Mouse (Mus musculus): ENCODE data around the gene Arhgef10l. TPM values are rescaled to one million over a fixed set of nuclear protein-coding genes. Genes with fewer than 3 reads are reported as not detected.

The Arhgef10l gene
- total RNA-seq, 2 experiments from 2014 or later: 0.07 TPM; not detected in 1

DNA sequence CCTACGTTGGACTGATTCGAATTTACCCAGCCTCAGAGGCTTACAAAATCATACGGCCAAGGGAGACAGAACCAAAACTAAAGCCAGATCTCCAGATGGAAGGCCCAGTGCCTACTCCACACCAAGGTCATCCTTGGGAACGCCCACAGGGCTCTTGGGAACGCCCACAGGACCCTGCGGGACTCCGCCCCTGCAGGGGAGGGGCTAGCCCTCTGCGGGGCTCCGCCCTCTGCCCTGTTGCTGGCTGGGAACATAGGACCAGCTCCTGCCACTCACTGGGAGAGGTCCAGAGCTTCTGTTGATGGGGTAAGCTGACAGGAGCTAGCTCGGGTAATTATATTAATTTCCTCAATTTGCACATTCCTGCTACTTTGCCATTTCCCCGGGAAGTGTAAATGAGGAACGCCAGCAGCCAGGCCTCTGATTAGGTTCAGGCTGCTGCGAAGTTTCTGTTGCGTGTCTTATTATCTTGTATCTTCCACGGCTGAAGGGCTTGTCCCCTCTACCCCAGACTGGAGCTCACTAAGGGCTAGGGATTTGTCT is 158.6 kb downstream of the Arhgef10l start:
- peak; percentile 57; the same call in 1 of the 2 replicates for ATAC-seq (replicated peaks; ENCODE audit: low FRiP score, low TSS enrichment, poor library complexity, severe bottlenecking)

DNA sequence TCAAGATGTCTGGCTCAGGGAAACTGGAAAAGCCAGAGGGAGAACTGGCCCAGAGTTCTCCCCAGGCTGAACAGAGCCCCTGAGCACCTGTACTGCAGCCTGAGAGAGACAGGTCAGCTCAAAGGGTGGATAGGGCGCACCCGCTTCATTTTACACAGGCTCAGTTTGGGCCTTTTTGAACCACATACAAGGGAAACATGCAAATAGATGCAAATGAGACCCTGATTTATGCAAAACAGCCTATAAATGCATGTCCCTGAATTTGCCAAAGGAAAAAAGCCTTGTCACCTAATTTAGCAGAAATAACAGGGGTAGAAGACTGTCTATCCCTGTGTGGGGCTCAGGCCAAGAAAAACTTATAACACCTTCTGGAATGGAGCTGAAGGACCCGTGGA is 160.2 kb downstream of the Arhgef10l start:
- ATAC-seq (replicated peaks; ENCODE audit: low FRiP score, low TSS enrichment, poor library complexity, severe bottlenecking): no peak

GRCm38 (mm10) chr4:140504921-140505607 is 160.7 kb downstream of the Arhgef10l start:
- ATAC-seq (replicated peaks; ENCODE audit: low FRiP score, low TSS enrichment, poor library complexity, severe bottlenecking): no peak

GRCm38 (mm10) chr4:140504067-140504913 is 161.5 kb downstream of the Arhgef10l start:
- ATAC-seq (replicated peaks; ENCODE audit: low FRiP score, low TSS enrichment, poor library complexity, severe bottlenecking): no peak

- no peak for ATAC-seq (replicated peaks; ENCODE audit: low FRiP score, low TSS enrichment, poor library complexity, severe bottlenecking)
These were observed 165.0 kb downstream of the Arhgef10l start for GRCm38 (mm10) chr4:140500766-140501165.

DNA sequence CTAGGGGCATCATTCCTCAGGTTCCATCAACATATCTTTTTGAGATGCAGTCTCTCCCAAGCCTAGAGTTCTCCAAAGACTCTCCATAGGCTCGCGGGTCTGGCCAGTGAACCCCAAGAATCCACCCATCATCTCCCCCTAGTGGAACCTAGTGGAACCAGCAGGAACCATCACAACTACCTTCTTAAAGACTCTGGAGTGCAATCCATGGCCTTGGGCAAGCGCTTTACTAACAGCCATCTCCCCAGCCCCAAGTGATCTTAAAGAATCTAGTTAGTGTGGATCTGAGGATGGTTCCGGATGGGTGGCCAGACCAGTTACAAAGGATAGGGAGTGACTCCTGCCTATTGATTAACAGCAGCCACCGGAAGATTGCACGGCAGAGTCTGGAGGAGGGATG is 166.2 kb downstream of the Arhgef10l start:
- ATAC-seq (replicated peaks; ENCODE audit: low FRiP score, low TSS enrichment, poor library complexity, severe bottlenecking): 0 out of 2 replicates have a peak, but pooled peaks have one; percentile 35

GRCm38 (mm10) chr4:140497169-140497568 is 168.6 kb downstream of the Arhgef10l start:
- no peak for ATAC-seq (replicated peaks; ENCODE audit: low FRiP score, low TSS enrichment, poor library complexity, severe bottlenecking)

DNA sequence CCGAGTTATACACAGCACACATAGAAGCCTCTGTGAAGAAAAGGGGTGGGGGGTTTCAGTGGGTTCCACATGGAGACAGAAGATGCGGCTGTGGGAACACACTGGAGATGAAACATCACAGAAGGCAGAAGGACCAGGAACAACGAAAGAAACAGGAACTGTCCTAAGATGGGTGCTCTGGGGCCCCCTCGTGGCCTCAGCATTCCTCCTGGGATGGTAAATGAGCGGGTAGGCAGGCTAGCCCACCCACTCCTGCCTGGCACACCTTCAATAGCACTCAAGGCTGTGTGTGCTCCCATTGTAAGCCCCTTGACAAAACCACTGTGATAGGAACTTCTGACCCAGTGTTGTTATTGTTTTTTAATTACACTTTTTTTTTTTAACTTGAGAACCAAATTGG is 174.3 kb downstream of the Arhgef10l start:
- no peak for ATAC-seq (replicated peaks; ENCODE audit: low FRiP score, low TSS enrichment, poor library complexity, severe bottlenecking)

DNA sequence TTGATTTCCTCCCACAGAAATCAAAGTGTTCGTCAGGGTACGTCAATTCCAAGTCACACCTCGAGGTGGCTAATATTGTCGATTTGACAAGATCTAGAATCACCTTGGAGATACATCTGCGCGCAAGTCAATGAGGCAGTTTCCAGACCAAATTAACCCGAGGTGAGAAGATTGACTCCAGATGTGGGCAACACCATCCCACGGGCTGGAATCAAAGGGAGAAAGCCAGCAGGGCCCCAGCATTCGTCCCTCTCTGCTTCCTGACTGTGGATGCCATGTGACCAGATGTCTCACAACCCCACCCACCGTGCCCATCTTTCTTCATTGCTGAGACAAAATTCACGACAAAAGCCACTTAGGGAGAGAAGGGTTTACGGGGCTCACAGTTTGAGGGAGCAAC is 180.4 kb downstream of the Arhgef10l start:
- no peak for ATAC-seq (replicated peaks; ENCODE audit: low FRiP score, low TSS enrichment, poor library complexity, severe bottlenecking)

DNA sequence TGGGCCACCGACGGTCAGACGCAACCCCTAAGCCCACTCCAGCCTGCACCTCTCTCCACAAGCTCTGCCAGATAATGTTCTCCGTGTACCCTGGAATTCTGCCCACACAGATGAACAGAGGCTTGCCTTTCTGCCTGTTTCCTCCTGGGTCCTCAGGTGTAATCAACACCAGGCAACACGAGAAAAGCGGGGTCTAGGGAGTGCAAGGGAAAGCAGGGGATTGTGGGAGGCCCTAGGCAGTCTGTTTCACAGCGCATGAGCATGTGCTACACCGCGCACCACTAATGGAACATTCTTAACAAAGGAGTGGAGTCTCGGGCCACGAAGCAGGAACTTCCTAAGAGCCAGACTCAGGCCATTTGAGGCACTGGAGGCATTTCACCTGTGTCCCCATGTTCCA is 182.7 kb downstream of the Arhgef10l start:
- no peak for ATAC-seq (replicated peaks; ENCODE audit: low FRiP score, low TSS enrichment, poor library complexity, severe bottlenecking)

- ATAC-seq (replicated peaks; ENCODE audit: low FRiP score, low TSS enrichment, poor library complexity, severe bottlenecking): no peak
These were observed 185.3 kb downstream of the Arhgef10l start for GRCm38 (mm10) chr4:140480369-140481067.

DNA sequence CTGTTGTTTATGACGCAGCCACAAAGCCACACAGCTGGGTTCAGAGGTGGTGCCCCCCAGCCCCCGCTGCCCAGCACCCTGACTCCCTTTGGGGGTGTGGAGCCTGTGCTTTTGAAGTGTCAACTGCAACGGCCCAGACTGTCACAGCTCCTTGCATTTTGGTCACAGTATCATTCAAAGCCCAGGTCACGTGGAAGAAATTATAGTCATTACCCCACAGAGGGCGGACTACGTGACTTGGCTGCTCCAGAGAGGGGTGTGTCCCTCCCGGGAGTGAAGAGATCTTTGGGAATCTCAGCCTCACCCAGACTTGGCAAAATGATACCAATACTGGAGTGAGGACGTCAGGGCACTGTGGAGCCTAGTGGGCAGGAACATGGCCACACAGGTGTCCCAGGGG is 190.6 kb downstream of the Arhgef10l start:
- ATAC-seq (replicated peaks; ENCODE audit: low FRiP score, low TSS enrichment, poor library complexity, severe bottlenecking): no peak

- ATAC-seq (replicated peaks; ENCODE audit: low FRiP score, low TSS enrichment, poor library complexity, severe bottlenecking): no peak
These were observed 195.9 kb downstream of the Arhgef10l start for GRCm38 (mm10) chr4:140469760-140470452.

GRCm38 (mm10) chr4:140467254-140467791 is 198.5 kb downstream of the Arhgef10l start:
- ATAC-seq (replicated peaks; ENCODE audit: low FRiP score, low TSS enrichment, poor library complexity, severe bottlenecking): no peak

Other genes starting within 250 kb of the Arhgef10l start
- gene Rcc2, start 34.5 kb upstream of the Arhgef10l start, total RNA-seq (2014; fragmentation: Nextera tagmentation): 211 and 220 TPM in 2 replicates
- gene Rcc2, start 34.5 kb upstream of the Arhgef10l start, total RNA-seq (2017): 134 and 194 TPM in 2 replicates
- not detected in 2 replicates for gene Padi6, start 76.6 kb upstream of the Arhgef10l start, total RNA-seq (2014; fragmentation: Nextera tagmentation)
- gene Padi6, start 76.6 kb upstream of the Arhgef10l start, total RNA-seq (2017): not detected in 2 replicates
- 2.3 TPM in 1 of 2 replicates, not detected in the other for gene Padi4, start 108.2 kb upstream of the Arhgef10l start, total RNA-seq (2014; fragmentation: Nextera tagmentation)
- gene Padi4, start 108.2 kb upstream of the Arhgef10l start, total RNA-seq (2017): 0.47 and 9.3 TPM in 2 replicates
- 1.7 and 3.4 TPM in 2 replicates for gene Padi3, start 144.6 kb upstream of the Arhgef10l start, total RNA-seq (2014; fragmentation: Nextera tagmentation)
- gene Padi3, start 144.6 kb upstream of the Arhgef10l start, total RNA-seq (2017): 0.88 and 2.1 TPM in 2 replicates
- 0.79 TPM in 1 of 2 replicates, not detected in the other for gene Padi1, start 179.8 kb upstream of the Arhgef10l start, total RNA-seq (2014; fragmentation: Nextera tagmentation)
- 0.33 TPM in 1 of 2 replicates, not detected in the other for gene Padi1, start 179.8 kb upstream of the Arhgef10l start, total RNA-seq (2017)
- gene Padi2, start 240.3 kb upstream of the Arhgef10l start, total RNA-seq (2014; fragmentation: Nextera tagmentation): 1.3 and 1.6 TPM in 2 replicates
- gene Padi2, start 240.3 kb upstream of the Arhgef10l start, total RNA-seq (2017): 2.9 and 3.8 TPM in 2 replicates

Measured in megakaryocyte-erythroid progenitor cell, adult 5-6 weeks (primary cell).